Mouse (Mus musculus): Measurements from ENCODE around the gene Nf1. TPM values are rescaled to one million over a fixed set of nuclear protein-coding genes. Genes with fewer than 3 reads are reported as not detected.

Gene Nf1
- total RNA-seq, 2 experiments from 2014 or later, result 111 to 130 TPM

GRCm38 (mm10) chr11:79427638-79428037 lies 88.1 kb downstream of the Nf1 start:
- intact Hi-C loops (cut with DNase I), result no loop called here
- DNase-seq (ENCODE audit: low spot score in 2 of 2), result no peak

GRCm38 (mm10) chr11:79435252-79435651 lies 95.8 kb downstream of the Nf1 start:
- intact Hi-C loops (cut with DNase I), result no loop called here
- no peak for DNase-seq (ENCODE audit: low spot score in 2 of 2)

GRCm38 (mm10) chr11:79448361-79448760 lies 108.9 kb downstream of the Nf1 start:
- intact Hi-C loops (cut with DNase I), result loop anchor here (10.0 kb wide), 1 partner anchor 126 kb away; no protein-coding TSS in a partner anchor
- no peak for DNase-seq (ENCODE audit: low spot score in 2 of 2)

GRCm38 (mm10) chr11:79452966-79453365 lies 113.5 kb downstream of the Nf1 start:
- DNase-seq (ENCODE audit: low spot score in 2 of 2), result no peak
- intact Hi-C loops (cut with DNase I), result no loop called here

- intact Hi-C loops (cut with DNase I), result no loop called here
- no peak for DNase-seq (ENCODE audit: low spot score in 2 of 2)
Observed at GRCm38 (mm10) chr11:79457928-79458327, 118.4 kb downstream of the Nf1 start.

GRCm38 (mm10) chr11:79459846-79460245 lies 120.4 kb downstream of the Nf1 start:
- intact Hi-C loops (cut with DNase I), result no loop called here
- no peak for DNase-seq (ENCODE audit: low spot score in 2 of 2)

- intact Hi-C loops (cut with DNase I), result no loop called here
- no peak for DNase-seq (ENCODE audit: low spot score in 2 of 2)
Observed at GRCm38 (mm10) chr11:79460756-79461450, 121.4 kb downstream of the Nf1 start.

- DNase-seq (ENCODE audit: low spot score in 2 of 2), result no peak
- intact Hi-C loops (cut with DNase I), result loop anchor here (5.0 kb wide), 1 partner anchor 34 kb away; the partner anchor contains the start of gene Omg
Observed at GRCm38 (mm10) chr11:79468097-79468496, 128.6 kb downstream of the Nf1 start.

GRCm38 (mm10) chr11:79483392-79483791 lies 143.9 kb downstream of the Nf1 start:
- DNase-seq (ENCODE audit: low spot score in 2 of 2), result no peak
- intact Hi-C loops (cut with DNase I), result no loop called here

GRCm38 (mm10) chr11:79483876-79484528 lies 144.5 kb downstream of the Nf1 start:
- intact Hi-C loops (cut with DNase I), result no loop called here
- no peak for DNase-seq (ENCODE audit: low spot score in 2 of 2)

- DNase-seq (ENCODE audit: low spot score in 2 of 2), result no peak
- intact Hi-C loops (cut with DNase I), result no loop called here
Observed at GRCm38 (mm10) chr11:79484721-79485120, 145.2 kb downstream of the Nf1 start.

GRCm38 (mm10) chr11:79494976-79495800 lies 155.7 kb downstream of the Nf1 start:
- no peak for DNase-seq (ENCODE audit: low spot score in 2 of 2)
- intact Hi-C loops (cut with DNase I), result no loop called here

GRCm38 (mm10) chr11:79502917-79503316 lies 163.4 kb downstream of the Nf1 start:
- intact Hi-C loops (cut with DNase I), result loop anchor here (5.0 kb wide), 1 partner anchor 36 kb away; no protein-coding TSS in a partner anchor
- no peak for DNase-seq (ENCODE audit: low spot score in 2 of 2)

- peak; percentile 70 for DNase-seq (ENCODE audit: low spot score in 2 of 2)
- intact Hi-C loops (cut with DNase I), result loop anchor here (5.0 kb wide), 1 partner anchor 37 kb away; no protein-coding TSS in a partner anchor
Observed at GRCm38 (mm10) chr11:79503845-79504244, 164.4 kb downstream of the Nf1 start, which contains the start of gene Omg. Omg (minus strand) TSS chr11:79504084.

GRCm38 (mm10) chr11:79504506-79504905 lies 165.0 kb downstream of the Nf1 start:
- no peak for DNase-seq (ENCODE audit: low spot score in 2 of 2)
- intact Hi-C loops (cut with DNase I), result loop anchor here (5.0 kb wide), 1 partner anchor 37 kb away; no protein-coding TSS in a partner anchor

- intact Hi-C loops (cut with DNase I), result no loop called here
- no peak for DNase-seq (ENCODE audit: low spot score in 2 of 2)
Observed at GRCm38 (mm10) chr11:79511970-79512369, 172.5 kb downstream of the Nf1 start.

- intact Hi-C loops (cut with DNase I), result no loop called here
- DNase-seq (ENCODE audit: low spot score in 2 of 2), result no peak
Observed at GRCm38 (mm10) chr11:79515331-79515730, 175.8 kb downstream of the Nf1 start.

GRCm38 (mm10) chr11:79515798-79516197 lies 176.3 kb downstream of the Nf1 start:
- intact Hi-C loops (cut with DNase I), result no loop called here
- no peak for DNase-seq (ENCODE audit: low spot score in 2 of 2)

GRCm38 (mm10) chr11:79519299-79519698 lies 179.8 kb downstream of the Nf1 start:
- no peak for DNase-seq (ENCODE audit: low spot score in 2 of 2)
- intact Hi-C loops (cut with DNase I), result no loop called here

- peak in 1 of 2 experiments; percentile 20 for DNase-seq (ENCODE audit: low spot score in 2 of 2)
Observed at GRCm38 (mm10) chr11:79519878-79520291, 180.4 kb downstream of the Nf1 start.

More at GRCm38 (mm10) chr11:79519878-79520291, 180.4 kb downstream of the Nf1 start:
- intact Hi-C loops (cut with DNase I), result no loop called here
